20 mouse cellular contexts compared by ENCODE assay signal in the genomic region with DNA sequence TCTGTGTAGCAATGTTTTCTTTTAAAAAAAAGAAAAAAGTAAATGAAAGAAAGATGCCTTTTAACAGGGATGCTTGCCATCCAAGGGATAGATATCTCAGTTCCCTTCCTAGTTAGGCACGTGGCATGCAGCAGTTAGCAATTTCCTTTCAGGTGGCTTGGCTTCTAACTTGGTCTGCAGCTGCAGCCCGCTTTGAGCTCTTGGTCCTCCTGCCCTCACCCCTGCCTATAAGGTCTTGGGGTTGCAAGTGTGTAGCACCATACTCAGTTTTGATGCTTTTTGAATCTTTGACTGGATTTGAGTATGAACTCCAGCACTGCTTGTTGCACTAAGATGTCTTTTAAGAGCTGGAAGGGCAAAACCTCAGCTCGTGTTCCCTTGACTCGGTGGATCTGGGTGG.
A peak's percentile ranks its signal among the peaks of the same experiment; 100 is the strongest.
DNase-seq lines count a peak whose midpoint lies in the region; ATAC-seq and TF ChIP-seq lines count a peak whose summit lies in the region.
"Had no signal": no experiment of that assay in that cellular context is flagged by ENCODE, and none has a peak within 500 bp of the region (broad histone marks: within the 10 kb centered on the region; RNA-seq: fewer than 3 reads in every experiment).

No protein-coding gene starts in this region.

- no peak for TF ChIP-seq CTCF in gastrocnemius, adult 2 months (IDR thresholded peaks at IDR 0.05)
- TF ChIP-seq CTCF in lung, postnatal 0 days (IDR thresholded peaks at IDR 0.05): no peak

- intact Hi-C loops in gastrocnemius, adult 2 months (cut with DNase I): loop anchor here (5.0 kb wide), 2 partner anchors 66 to 246 kb away; no protein-coding TSS in a partner anchor

- WGBS in lung, embryonic 16.5 days: 82% methylated on average over 4 of the region's 4 CpGs
- 84% methylated on average over 4 of the region's 4 CpGs for WGBS in lung, postnatal 0 days

- no peak for TF ChIP-seq EP300 in lung, postnatal 0 days (IDR thresholded peaks at IDR 0.05)

- no peaks in the 10 kb centered on the region for H3K27me3 ChIP-seq in lung, embryonic 16.5 days (ENCODE audit: control insufficient read depth, insufficient read depth, low read depth, low read length)
- H3K27me3 ChIP-seq in lung, postnatal 0 days (replicated peaks; ENCODE audit: insufficient read depth, low read length): no peaks in the 10 kb centered on the region
- H3K27me3 ChIP-seq: heart, embryonic 13.5 days had no signal

- H3K9ac ChIP-seq in lung, embryonic 16.5 days (ENCODE audit: low read length): no peak overlapping the region
- no peak overlapping the region for H3K9ac ChIP-seq in lung, postnatal 0 days (replicated peaks; ENCODE audit: low read depth)
- H3K9ac ChIP-seq: heart, embryonic 13.5 days; hindbrain, embryonic 14.5 days had no signal

- H3K36me3 ChIP-seq in lung, embryonic 16.5 days (ENCODE audit: control insufficient read depth, insufficient read depth, low read length): peaks cover 9% of the 10 kb centered on the region
- peaks cover 7% of the 10 kb centered on the region; the same call in 1 of the 2 replicates for H3K36me3 ChIP-seq in lung, postnatal 0 days (ENCODE audit: insufficient read depth, low read length)

- no peak for ATAC-seq in lung, embryonic 16.5 days (ENCODE audit: low read depth)
- no peak for ATAC-seq in lung, postnatal 0 days
- ATAC-seq: CD4-positive, CD25-positive, alpha-beta regulatory T cell, adult 4 months; forebrain, embryonic 14.5 days had no signal

- no peaks in the 10 kb centered on the region for H3K9me3 ChIP-seq in lung, embryonic 16.5 days (ENCODE audit: control insufficient read depth, low read length)
- no peaks in the 10 kb centered on the region for H3K9me3 ChIP-seq in lung, postnatal 0 days (ENCODE audit: low read length)
- H3K9me3 ChIP-seq: embryonic facial prominence, embryonic 10.5 days; G1E; heart, embryonic 13.5 days; hindbrain, embryonic 10.5 days had no signal

- no peak for DNase-seq in gastrocnemius, adult 2 months
- no peak for DNase-seq in gastrocnemius, adult 18-20 months (ENCODE audit: low spot score)
- no peak for DNase-seq in lung, postnatal 0 days (ENCODE audit: low spot score)
- DNase-seq in thymus, postnatal 36 days: peak; percentile 53 to 76
- no peak for DNase-seq in left cerebral cortex, adult 18-20 months (ENCODE audit: low spot score in 2 of 2)
- no peak for DNase-seq in left cerebral cortex, adult 11 months (ENCODE audit: low spot score)
- DNase-seq: adrenal gland, adult 8-10 months; adrenal gland, postnatal 36 days; B cell, adult 2 months; cerebellum, adult 2 months; cerebellum, postnatal 10 days; gastrocnemius, postnatal 25 days had no signal

- H3K4me3 ChIP-seq in gastrocnemius, adult 2 months: no peak overlapping the region
- no peak overlapping the region for H3K4me3 ChIP-seq in lung, embryonic 16.5 days (ENCODE audit: low read length)
- H3K4me3 ChIP-seq in lung, postnatal 0 days (ENCODE audit: low read depth, low read length): no peak overlapping the region
- H3K4me3 ChIP-seq: embryonic facial prominence, embryonic 10.5 days; heart, embryonic 13.5 days; hindbrain, embryonic 10.5 days had no signal

- H3K4me2 ChIP-seq in lung, embryonic 16.5 days (ENCODE audit: low read depth, low read length): no peak overlapping the region
- H3K4me2 ChIP-seq in lung, postnatal 0 days (replicated peaks; ENCODE audit: low read depth, low read length): no peak overlapping the region
- H3K4me2 ChIP-seq: heart, embryonic 13.5 days; hindbrain, embryonic 14.5 days had no signal

- H3K27ac ChIP-seq in gastrocnemius, adult 2 months: peak overlapping the region; percentile 79
- H3K27ac ChIP-seq in lung, embryonic 16.5 days (ENCODE audit: low read length): peak overlapping the region; percentile 90; the same call in 1 of the 2 replicates
- no peak overlapping the region for H3K27ac ChIP-seq in lung, postnatal 0 days (ENCODE audit: low read length)
- H3K27ac ChIP-seq: embryonic facial prominence, embryonic 10.5 days; hindbrain, embryonic 10.5 days; hindbrain, embryonic 14.5 days had no signal

- H3K4me1 ChIP-seq in lung, embryonic 16.5 days (replicated peaks; ENCODE audit: control insufficient read depth, insufficient read depth, low read length): peaks cover 19% of the 10 kb centered on the region
- H3K4me1 ChIP-seq in lung, postnatal 0 days (ENCODE audit: insufficient read depth, low read depth, low read length): no peaks in the 10 kb centered on the region
- H3K4me1 ChIP-seq: embryonic facial prominence, embryonic 10.5 days had no signal

Comparison
In these comparisons a context has a peak if more than half of its experiments do, and no peak if none do; other contexts are left out.
1. DNase-seq: peak in thymus, postnatal 36 days (2 of 2); none in gastrocnemius, adult 2 months (single experiment), gastrocnemius, adult 18-20 months (single experiment), lung, postnatal 0 days (single experiment), left cerebral cortex, adult 18-20 months (0 of 2) and left cerebral cortex, adult 11 months (single experiment).